Mouse (Mus musculus) olfactory bulb, adult 2 months (tissue): ENCODE data around the gene Helq.

Experiments used
- CTCF ChIP-seq: fragments of 200-500 bp; IDR thresholded peaks from 2 replicates; pipeline ENCODE4 v1.5.1; 2012; ENCODE audit warnings: low read depth, mild to moderate bottlenecking, low read length, moderate library complexity; ENCODE audit not compliant: insufficient read depth
- POLR2A ChIP-seq: fragments of 200-500 bp; IDR thresholded peaks from 2 replicates; pipeline ENCODE4 v1.6.1; 2012; ENCODE audit warnings: mild to moderate bottlenecking, low read depth, low read length, moderate library complexity; ENCODE audit not compliant: insufficient read depth

DNA sequence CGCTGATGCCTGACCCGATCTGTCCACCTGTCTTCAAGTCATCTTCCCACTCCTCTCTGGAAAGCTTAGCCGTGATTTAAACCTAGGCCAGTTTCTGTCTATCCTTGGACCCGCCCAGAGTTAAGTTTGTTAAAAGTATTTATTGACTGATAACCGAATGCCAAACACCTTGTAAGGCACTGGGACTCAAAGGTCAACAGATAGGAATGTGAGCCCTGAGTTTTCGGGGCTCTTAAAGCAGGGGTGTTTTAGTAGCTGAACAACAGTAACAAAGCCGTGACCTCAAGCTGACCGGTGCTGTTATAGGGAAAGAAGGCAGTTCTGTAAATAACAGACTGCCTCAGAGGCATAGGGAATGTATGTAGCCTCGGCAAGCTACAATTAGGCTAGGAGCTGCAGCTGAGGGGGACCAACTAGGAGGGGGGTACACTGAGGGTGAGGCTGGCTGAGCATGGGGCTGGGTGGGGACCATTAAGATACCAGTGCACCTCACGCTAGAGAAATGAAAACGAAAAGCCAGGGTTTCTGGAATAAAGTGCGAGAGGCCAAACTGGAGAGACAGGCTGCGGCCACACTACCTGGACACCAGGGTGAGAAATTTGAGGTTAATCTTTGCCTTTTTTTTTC, 22.5 kb downstream of the Helq start:
- TF ChIP-seq POLR2A (no peak), CTCF (no peak)
